Mouse (Mus musculus): Measurements from ENCODE around the gene Krtap9-1.

DNA sequence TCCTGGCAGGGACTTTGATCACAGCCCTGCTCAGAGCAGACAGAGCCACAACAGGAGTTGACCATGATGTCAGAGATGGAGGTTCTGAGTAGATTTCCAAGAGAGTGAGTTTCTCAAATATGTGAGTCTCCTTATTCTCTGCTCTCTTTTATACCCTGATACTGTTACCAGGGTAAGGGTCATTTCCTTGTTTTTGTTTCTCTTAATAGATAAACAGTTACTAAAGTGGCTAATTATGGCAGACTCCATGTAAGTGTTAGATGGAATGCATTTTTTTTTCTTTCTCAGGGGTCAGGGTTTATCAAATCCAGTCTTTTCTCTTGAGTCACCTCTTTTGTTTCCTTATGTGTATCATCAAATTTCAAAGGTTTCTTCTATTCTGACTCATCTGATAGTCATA, 21.7 kb upstream of the Krtap9-1 start, which contains the start of gene Krtap4-16:
- TF ChIP-seq POLR2A (IDR thresholded peaks at IDR 0.05; ENCODE audit: insufficient read length, low read depth), result no peak
- no peak for TF ChIP-seq E2F4 (IDR thresholded peaks at IDR 0.05; ENCODE audit: insufficient read depth)
- TF ChIP-seq REST (IDR thresholded peaks at IDR 0.05; ENCODE audit: insufficient read depth, insufficient read length), result no peak
- no peak for TF ChIP-seq TCF12 (IDR thresholded peaks at IDR 0.05; ENCODE audit: insufficient read depth, poor library complexity, severe bottlenecking)
- TF ChIP-seq MYOD1 (IDR thresholded peaks at IDR 0.05; ENCODE audit: control insufficient read depth in 1 of 3, insufficient read length in 2 of 3, low read depth in 2 of 3), result no peak
- TF ChIP-seq USF1 (IDR thresholded peaks at IDR 0.05; ENCODE audit: low read depth), result no peak
- no peak for TF ChIP-seq POLR2AphosphoS2 (IDR thresholded peaks at IDR 0.05; ENCODE audit: insufficient read length, low read depth)
- no peak for TF ChIP-seq MAX (IDR thresholded peaks at IDR 0.05; ENCODE audit: low read depth)
- TF ChIP-seq TCF3 (IDR thresholded peaks at IDR 0.05; ENCODE audit: insufficient read length, low read depth), result no peak

All from myocyte (in vitro differentiated cells).